Mouse (Mus musculus) activated CD4-positive, CD25-positive, alpha-beta regulatory T cell, adult 4 months (primary cell): ENCODE measurements around the gene Mplkip. TPM values are rescaled to one million over a fixed set of nuclear protein-coding genes. Genes with fewer than 3 reads are reported as not detected.

ENCODE experiments used
- ATAC-seq: one replicate; pipeline ENCODE4 v1.8.0; 2017
- polyA plus RNA-seq, 2 experiments: library from polyadenylated mRNA; unstranded; fragments of 100-300 nt; shearing (Covaris generic); gene quantifications; one replicate each; pipeline ENCODE4 v1.2.1; 2017

Mplkip gene
- polyA plus RNA-seq: 10 to 100 TPM; 17.2 to 18.4 TPM

DNA sequence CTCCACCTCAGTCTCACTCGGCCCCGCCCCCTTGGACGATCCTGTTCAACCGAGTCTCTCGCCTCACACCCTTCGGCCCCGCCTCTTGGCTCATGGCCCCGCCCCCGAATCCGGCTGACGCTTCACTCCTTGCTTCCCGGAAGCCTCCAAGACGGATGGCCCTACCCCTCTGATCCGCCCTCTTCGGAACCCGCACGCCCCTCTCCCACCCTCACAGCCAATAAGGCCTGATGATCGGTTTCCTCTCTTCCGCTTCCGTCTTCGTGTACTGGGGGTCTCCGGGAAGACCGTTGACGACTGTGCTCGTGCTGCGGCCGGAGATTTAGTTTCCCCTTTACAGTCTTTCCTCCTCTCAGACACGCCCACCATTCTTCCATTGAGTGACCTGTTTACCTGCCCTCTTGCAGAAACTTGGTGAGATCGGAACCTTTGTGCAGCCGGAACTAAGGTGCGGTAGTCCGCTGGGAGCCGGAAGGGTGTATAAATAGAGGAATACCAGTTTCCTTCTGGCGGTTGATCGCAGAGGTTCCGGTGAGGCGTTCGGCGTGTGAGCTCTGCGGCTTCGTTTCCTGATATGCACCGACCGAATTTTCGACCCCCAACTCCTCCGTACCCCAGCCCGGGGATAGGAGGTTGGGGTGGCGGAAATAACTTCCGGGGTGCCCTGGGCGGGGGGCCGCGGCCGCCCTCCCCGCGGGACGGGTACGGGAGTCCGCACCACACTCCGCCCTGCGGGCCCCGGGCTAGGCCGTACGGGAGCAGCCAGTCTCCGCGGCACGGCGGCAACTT lies at the start of gene Mplkip, which contains the start of gene Sugct:
Mplkip (plus strand) TSS at position 282 of the 789 bp plus-strand sequence.
Sugct (minus strand) TSS at position 643 of the 789 bp plus-strand sequence.
- peak; percentile 93 for ATAC-seq

DNA sequence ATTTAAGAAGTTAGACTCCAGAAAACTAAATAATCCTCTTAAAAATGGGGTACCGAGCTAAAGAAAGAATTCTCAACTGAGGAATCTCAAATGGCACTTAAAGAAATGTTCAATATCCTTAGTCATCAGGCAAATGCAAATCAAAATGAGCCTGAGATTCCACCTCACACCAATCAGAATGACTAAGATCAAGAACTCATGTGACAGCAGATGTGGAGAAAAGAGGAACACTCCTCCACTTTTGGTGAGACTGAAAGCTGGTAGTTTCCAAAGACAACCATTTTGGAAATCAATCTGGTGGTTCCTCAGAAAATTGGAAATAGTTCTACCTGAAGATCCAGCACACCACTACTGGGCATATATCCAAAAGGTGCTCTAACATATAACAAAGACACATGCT lies 27.6 kb upstream of the Mplkip start:
- ATAC-seq: no peak

DNA sequence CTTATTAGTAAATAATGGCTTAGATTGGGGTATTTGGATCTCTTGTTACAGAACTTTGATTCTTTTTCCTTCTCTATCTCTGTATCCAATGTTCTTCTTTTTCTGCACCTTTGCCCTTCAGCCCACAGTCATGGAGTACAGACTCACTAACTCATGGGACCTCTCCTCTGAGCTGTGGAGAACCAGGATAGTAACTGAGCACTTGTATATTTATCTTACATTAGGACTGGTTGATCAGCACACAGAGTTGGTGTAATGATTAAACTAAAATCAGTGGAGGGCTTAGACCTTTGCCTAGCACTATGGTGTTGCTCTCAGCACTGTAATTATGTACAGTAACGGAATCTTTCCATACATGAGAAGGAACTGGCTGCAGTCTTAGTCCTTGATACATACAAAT lies 23.9 kb upstream of the Mplkip start:
- ATAC-seq: no peak

DNA sequence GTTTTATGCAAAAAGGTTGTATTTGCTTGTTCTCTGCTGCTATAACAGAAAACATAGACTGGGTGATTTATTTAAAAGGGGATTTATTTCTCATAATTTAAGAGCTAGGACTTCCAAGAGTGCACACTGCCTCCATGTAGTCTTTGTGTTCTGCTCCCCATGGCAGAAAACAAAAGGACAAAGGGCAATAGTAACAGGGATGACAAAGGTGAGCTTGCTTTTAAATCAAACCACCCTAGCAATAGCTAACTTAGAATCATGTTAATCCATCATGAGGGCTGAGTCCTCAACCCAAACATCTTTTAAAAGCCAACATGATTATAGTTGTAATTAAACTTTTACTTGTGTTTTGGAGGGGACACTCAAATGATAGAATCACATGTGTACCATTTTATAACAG lies 5.5 kb upstream of the Mplkip start:
- ATAC-seq: no peak

DNA sequence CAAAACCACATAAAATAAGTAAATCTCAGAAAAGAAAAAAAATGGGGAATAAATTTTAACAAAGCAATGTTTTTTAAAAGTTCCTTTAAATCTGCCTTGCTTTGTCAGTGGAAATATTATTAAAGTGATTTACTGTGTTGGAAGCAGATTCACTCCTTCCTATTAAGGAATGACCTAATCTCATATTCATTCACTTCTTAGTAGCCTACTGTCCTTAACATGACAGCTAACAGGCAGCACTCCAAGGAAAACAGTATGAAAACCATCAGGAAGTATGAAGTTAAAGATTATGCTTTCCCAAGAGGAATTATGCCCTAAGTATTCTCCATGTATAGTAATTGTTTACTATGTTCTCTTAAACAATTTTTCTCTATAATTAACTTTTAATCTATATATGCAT lies 4.3 kb upstream of the Mplkip start:
- no peak for ATAC-seq

DNA sequence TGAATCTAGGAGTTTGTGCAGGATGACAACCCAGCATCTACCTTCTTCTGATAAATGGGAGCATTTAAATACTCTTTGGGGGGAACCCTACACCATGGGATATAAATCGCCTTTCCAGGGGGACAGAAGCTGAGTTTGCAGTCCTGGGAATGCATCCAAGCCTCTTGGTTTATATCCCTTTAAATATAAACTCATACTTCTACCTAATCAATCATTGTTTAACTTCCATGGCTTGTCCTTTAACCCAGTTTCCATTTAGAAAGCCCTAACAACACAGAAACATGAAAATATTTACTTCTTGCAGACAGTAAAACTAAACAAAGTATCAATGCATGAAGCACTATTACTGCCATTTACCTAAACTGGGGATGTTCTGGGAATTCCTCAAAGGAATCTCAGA lies 3.6 kb upstream of the Mplkip start:
- ATAC-seq: no peak

DNA sequence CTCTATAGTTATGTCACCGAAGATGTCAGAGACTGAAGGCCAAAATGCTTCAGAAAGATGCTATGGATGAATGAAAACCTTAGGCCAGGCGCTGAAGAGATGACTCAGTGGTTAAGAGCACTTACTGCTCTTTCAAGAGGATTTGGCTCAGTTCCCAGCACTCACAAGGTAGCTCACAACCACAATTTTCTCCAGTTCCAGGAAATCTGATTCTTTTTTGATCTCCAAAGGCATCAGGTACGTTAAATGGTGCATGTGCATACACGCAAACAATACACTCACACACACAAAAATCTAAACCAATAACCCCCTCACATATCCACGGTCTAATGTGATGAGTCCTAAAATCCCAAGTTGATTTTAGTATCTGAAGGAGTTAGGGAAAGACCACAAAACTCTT lies 1.2 kb upstream of the Mplkip start:
- ATAC-seq: no peak

DNA sequence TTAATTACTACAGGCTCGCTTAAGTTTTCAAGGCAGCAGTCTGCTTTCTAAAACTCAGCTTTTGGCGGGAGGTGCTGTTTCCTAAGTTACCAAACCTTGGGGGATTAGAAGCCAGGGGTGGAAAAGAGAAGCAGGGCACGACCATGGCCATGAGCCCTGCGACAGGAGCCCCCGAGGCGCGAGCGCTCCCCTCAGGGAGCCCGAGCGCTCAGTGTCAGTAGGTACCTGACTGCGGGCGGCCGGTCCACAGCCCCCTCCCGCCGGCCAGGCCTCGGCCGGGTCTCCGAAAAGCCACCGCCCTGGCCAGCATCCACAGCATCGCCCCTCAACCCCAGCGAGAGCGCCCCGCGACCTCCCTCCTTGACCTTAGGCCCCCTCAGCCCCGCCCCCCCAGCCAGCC lies 578 bp upstream of the Mplkip start:
- no peak for ATAC-seq

DNA sequence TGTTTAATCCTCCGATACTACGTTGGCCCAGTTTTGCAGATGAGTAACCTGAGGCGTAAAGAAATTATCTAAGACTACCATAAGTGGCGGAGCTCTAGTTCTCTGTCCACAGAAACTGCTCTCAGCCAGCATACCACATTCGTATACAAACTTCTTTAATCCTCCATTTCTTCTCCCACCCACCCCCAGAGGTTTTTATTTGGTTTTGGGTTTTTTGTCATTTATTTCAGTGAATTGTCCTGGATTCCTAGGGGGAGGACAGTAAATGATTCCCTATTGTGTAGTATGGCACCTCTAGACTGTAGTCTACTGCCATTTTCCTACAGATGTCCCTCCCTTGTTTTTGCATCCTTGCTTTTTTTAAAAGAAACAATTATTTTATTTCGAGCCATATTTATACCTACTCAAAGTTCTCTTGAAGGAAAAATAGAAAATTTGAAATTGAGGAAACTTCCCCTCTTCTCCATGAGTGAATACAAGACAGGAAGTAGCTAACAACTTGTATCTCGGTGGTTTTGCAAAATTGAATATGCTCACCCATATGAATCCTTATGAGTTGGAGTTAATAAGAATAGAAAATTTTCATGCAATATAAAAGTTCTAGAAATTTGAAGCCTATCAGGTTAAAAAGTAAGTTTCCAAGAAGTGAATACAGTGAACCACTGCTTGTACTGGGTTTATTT lies 1.0 kb downstream of the Mplkip start:
- no peak for ATAC-seq

DNA sequence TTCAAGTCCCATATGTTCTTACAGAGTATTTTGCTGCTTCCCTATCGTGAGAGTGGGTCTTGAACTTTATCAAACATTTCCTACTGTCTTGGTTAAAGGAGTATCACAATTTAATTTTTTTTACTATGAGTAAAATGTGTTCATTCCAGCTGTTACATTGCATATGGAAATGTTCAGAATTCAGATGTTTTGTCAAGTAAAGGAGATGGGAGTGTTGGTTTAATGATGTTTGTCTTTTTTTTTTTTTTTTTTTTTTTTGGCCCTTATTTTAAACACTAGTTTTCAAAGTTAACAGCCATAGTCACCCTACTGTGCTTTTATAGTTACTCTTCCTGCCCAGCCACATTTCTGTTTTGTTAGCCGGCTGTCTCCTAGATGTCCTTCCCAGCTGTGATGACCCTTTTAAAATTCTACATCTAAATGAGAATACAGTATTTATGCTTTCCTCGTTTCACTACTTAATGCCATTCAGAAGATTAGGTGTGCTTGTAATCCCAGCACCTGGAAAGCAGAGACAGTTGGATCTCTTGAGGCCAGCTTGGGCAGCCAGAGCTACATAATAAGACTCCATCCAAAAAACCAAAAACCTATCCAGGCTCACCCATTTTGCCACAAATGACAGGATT lies 5.2 kb downstream of the Mplkip start:
- no peak for ATAC-seq

DNA sequence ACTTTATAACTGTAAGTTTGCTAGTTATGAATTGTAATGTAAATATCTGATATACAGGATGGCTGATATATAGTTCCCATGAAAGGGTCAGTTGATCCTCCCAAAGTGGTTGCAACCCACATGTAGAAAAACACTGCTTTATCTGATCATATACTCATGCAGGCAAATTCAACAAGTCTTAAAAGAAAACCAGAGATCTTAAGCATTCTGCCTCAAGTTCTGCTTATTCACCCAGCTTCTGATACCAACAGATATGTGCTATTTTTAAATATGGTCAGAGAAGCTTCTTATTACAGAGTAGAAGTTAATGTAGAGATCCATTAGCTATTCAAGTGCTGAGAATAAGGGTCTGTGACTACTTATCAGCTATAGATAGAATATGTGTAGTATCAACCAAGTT lies 6.3 kb downstream of the Mplkip start:
- ATAC-seq: no peak

DNA sequence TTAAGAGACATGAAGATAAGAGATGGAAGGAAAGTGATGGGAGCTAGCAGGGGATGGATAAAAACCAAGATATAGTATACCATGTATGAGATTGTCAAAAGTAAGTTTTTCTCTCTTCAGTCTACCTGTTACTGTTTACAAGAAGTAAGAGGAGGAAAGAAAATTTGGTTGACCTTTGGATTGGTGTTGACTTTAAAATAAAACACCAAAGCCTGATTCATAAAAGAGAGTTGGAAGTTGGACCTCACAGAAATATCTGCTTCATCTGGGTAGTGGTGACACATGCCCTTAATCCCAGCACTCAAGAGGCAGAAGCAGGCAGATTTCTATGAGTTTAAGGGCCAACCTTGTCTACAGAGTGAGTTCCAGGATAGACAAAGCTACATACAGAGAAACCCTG lies 7.3 kb downstream of the Mplkip start:
- no peak for ATAC-seq

DNA sequence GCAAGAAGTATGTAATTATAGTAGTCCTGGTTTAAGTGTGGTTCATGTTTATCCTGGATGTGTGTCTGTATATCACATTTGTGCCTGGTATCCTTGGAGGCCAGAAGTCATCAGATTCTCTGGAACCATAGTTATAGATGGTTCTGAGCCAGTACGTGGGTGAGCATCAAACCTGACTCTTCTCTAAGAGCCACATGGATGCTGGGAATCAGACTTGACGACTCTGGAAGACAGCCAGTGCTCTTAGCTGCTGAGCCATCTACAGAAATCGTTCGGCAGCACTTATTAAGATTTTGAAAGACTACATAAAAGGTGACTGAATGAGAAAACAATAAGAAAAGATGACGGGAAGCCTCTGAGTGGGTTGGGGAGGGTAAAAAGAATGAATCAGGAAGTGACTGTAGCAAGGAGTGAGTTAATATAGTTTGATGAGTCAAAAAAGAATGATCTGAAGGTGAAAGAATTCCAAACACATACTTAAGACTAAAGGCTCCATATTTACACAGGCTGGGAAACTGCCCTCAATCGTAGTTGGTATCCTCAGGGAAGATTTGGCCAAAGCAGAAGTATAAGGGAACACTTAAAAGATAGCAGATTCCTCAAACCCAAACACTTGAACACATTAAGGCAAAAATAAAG lies 10.3 kb downstream of the Mplkip start:
- no peak for ATAC-seq

DNA sequence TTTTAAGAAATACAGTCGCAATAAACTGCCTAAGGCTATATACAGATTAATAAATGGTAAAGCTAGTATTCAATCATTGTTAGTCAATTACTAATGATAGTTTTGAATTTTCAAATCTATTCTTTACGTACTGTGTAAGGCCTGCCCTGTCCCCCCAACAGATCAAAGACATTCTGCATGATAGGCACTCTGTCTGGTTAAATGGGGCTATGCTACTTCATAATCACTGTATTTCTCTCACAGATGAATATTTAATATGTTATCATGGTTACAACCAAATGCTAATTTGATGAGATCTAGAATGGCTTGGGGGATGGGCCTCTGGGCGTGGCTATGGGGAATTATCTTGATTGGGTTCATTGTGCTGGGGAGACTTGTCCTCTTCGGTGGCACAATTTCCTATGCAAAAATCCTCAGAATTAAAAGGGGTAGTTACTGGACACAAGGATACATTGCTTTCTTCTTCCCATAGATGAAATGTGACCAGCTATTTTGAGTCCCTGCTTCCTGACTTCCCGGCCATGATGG lies 13.9 kb downstream of the Mplkip start:
- ATAC-seq: no peak

DNA sequence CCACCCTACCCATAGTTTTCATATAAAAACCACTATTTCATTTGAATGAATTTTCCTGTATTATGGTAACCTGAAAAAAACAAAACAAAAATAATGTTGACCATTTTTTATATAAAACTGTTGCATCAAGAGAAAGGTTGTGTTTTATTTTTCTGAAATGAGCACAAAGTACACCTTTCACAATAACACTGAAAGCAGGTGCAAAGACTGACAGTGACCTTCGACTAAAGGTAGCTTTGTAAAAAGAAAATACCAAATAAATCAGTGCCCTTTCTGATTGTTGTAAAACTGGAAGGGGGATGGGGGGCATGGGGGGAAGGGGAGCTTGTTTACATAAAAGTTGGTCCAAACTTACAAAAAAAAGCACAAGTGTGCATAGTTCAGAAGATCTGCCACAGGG lies 22.4 kb downstream of the Mplkip start:
- ATAC-seq: no peak

DNA sequence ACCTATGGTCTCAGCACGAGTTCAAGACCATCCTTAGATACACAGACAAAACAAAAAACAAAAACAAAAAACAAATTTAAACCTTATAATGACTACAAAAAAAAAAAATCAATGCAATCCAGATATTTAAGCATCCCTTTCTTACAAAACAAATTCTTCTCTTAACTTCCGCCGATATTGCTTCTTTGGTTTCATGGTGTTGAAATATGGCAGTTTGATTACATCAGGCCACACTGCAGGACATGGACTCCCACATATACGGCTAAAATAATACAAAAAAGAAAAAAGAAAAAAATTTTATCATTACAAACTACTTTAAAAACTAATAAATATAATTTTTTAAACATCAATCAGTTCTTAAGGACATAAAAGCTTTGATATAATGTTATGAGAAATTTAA lies 32.9 kb downstream of the Mplkip start:
- ATAC-seq: no peak

DNA sequence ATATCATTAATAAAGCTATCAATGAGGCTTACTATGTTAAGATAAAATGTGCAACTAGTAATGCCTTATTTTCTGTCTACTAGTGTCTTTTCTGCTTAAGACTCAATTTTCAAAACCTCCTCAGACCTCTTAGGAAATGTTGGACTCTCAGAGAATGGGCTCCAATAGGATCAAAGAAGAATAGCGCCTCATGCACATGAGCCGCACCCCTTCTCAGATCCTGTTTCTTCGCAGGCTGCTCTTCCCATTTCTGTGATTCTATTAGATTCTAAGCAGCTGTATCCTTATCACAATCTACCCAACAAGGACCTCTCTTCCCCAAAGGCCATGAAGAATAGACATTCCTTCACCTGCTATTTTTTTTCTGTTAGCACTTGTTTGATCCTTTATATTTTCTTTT lies 33.8 kb downstream of the Mplkip start:
- ATAC-seq: no peak

Other genes with a start within 250 kb of the Mplkip start
- under 1 TPM; 0.26 to 0.98 TPM for gene Sugct, start 361 bp downstream of the Mplkip start, polyA plus RNA-seq
- gene Cdk13, start 109.9 kb downstream of the Mplkip start, polyA plus RNA-seq: 10 to 100 TPM; 17.6 to 24.3 TPM
- 1 to 10 TPM; 3.7 to 5.1 TPM for gene Rala, start 249.0 kb downstream of the Mplkip start, polyA plus RNA-seq